Mouse (Mus musculus): ENCODE measurements around the gene Aknad1.

Aknad1 gene

DNA sequence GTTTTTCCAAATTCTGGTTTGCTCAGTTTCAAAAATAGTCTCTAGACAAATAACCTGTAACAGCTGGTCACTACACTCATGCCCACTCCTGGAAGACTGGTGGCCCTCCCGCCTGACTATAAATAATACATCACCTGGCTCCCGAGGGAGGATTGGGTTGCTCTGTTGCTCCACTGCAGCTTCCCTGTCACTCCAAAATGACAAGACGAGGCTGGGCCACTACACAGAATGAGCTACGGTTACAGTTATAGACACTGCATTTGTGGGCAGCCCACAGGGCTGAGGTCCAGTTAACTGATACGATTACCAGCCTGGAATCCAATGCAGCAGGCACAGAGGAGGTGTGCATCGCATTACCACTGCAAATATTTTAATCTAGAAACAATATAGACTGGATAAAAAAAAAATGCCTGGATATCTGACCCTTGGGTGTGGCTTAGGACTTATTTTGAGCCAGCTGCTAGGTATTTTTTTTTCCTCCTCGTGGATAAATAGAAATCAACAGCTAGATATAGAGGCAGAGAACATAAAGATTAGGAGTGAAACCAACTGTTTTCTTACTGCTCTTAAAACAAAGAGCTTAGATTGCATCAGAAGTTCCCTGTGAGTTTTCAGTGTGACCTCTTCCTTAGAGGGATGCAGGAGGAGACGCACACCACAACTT, at the start of gene Aknad1:
TSS of gene Aknad1 (plus strand) at position 614 of the 664 bp plus-strand sequence.
- DNase-seq (ENCODE audit: low read depth), result no peak

DNA sequence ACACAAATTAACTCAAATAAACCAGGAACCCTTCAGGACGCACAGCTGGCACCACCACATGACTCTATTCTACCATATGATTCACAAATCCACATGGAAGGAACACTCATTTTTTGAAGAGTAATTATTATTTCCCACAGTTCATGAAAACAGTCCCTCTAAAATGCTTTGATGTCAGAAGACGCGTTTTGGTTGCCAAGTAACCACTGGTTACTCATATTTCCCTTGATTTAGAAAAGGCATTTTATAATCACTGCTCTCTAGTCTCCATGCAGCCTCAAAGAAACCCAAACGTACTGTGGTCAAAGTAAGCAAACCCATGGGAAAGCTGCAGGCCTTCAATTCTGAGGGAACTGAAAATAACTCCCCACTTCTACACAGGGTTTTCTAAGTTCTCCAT, 49.5 kb upstream of the Aknad1 start:
- DNase-seq (ENCODE audit: low read depth), result no peak

DNA sequence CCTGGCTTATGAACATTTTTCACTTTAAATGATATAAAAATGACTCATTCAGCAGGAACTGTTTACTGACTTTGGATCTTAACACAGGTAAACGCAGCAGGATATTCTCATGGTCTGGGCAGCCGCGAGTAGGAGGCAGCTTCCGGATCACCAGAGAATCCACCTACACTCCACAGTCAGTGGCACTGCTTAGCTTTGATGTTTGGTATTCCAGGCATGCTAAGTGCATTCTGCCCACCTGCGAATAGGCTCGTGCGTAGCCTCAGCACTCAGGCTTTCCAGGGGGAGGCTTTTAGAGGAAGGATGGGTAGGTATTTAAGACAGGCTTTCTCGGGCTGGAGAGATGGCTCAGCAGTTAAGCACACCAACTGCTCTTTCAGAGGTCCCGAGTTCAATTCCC, 45.1 kb upstream of the Aknad1 start:
- no peak for DNase-seq (ENCODE audit: low read depth)

DNA sequence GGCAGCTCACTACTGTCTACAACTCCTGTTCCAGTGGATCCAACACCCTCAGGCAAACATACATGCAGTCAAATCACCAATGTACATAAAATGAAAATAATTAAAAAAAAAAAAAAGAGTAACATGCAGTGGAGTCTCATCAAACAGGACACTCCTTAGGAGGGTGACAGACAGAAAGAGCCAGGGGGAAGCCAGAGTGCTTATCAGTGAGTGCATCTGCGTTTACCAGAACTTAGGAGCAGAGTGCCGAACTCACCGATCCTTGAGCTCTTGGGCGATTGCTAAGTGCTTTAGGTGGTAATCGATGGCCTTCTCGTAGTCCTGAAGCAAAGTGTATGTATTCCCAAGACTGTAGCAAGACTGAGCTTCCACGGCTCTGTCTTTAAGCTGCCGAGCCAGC, 40.8 kb upstream of the Aknad1 start:
- DNase-seq (ENCODE audit: low read depth), result no peak

DNA sequence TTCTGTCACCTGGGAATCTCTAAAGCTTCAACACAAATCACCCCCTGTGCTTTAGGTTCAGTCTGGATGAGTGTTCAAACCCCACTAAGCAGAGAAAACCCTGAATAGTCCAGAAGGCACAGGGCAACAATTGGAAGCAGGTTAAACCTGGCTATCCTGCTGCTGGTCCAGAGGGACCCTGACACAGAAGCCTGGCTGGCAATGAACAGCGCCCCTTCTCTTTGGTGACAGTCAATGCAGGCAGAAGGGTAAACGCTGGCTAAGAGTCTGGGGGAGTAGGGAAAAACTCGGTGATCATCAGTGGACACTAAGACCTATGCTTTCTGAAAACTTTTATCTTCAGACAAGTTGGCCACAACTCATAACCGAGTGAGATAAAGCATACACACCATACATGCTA, 39.7 kb upstream of the Aknad1 start:
- DNase-seq (ENCODE audit: low read depth), result no peak

DNA sequence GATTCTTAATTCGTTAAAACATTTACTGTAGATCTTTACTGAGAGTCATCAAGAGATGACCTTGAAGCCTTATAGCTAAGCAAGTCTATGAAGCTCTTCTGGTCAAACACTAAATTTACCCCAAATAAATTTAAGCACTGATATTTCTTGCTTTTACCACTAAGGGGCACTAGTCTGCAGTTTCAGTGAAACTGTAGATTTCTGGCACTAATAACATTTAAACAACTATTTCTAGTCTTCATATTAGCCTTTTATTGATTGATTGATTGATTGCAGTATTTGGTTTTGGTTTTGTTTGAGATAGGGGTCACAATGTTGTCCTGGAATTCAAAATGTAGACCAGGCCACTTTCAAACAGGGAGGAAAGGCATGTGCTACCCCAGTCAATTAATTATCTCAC, 38.2 kb upstream of the Aknad1 start:
- DNase-seq (ENCODE audit: low read depth), result no peak

DNA sequence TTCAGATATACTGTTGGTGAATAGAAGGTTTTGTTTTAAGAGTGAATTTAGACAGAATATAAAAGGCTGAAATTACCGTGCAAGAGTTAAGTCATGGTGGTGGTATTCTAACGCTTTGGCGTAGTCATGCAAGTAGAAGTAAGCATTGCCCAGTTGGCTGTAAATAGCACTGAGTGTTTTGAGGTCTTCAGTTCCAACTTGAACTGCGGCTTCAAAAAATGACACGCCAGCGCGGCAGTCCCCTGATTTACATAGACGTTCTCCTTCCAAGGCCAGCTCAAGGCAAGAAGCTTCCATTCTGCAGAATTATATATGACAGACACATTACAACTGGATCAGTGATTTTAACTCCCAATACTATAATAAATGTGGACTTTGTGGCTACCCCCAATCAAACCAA, 36.7 kb upstream of the Aknad1 start:
- DNase-seq (ENCODE audit: low read depth), result no peak

DNA sequence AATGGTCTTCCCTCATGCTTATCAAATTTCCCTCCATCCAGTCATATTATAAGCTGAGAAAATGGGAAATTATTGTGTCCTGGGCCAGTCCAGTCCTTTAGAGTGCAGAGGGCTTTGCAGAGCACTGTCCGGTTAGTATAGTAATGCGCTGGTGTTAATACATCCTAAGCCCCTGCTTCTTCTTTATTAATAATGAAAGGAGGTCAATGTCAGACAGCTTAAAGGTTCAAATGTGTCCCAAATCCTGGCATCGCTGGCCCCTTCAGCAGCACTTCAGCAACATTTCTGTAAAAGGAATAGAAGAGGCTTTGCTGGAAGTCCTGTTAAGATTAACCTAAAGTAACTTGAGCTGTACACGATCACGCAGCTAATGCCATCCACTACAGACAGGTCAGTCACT, 28.2 kb upstream of the Aknad1 start:
- DNase-seq (ENCODE audit: low read depth), result no peak

DNA sequence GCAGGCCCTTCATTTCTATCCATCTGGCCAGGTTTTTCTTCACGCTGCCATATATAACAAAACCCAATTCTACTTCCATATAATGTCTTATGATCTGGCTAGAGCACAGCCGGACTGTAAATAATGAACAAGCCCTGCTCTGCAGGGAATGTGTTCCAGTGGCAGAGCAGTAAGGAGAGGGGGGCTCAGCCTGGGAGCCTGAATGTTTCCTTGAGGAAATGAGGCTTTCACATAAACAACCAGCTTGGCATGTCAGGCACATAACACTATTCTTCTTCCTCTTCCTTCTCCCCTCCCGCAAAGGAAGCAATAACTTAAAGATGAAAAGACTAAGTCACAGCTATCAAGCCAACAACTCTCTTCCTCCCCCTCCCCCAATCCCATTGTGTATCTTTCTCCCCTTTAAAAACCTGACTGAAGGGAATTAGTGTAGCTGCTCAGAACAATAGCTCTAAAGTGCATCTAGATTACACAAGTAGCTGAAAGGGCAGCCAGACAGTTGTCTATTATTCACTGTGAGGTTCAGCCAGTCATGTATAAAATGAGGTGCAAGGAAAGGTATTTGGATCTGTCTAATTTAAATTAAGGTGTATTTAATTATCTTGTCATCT, 26.3 kb upstream of the Aknad1 start:
- DNase-seq (ENCODE audit: low read depth), result no peak

DNA sequence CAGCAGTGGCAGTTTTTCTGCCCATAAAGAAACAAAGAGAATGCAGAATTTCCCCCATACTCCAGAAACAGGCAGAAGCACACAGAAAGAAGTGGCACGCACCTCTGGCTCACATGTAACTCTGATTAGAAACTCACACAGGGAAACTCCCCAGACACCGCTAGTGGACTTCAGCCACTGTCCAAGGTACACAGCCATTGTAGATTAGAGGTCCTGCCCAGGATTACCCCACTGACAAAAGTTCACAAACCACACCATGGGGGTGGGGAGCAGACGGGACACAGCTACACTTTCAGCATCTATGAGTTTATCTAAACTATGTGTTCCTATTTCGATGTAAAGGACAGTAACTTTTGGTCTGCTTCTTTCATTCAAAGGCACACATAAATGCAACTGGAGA, 24.6 kb upstream of the Aknad1 start:
- DNase-seq (ENCODE audit: low read depth), result no peak

DNA sequence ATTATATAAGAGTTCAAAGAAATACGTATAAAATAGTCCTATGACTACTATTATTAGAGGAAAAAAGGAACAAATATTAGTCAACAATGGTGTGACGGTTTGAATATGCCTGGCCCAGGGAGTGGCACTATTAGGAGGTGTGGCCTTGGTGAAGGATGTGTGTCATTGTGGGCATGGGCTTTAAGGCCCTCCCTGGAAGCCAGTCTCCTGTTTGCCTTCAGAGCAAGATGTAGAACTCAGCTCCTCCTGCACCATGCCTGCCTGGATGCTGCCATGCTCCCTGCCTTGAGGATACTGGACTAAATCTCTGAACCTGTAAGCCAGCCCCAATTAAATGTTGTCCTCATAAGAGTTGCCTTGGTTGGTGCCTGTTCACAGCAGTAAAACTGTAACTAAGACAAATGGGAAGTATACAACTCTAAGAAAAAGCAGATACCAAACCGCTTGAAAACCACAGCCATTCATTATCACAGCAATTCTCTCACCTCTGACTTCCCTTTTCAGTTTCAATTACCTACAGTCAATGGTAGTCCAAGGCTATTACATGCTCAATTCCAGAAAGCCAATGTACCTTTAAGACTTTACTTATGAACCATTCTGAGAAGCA, 21.5 kb upstream of the Aknad1 start:
- DNase-seq (ENCODE audit: low read depth), result no peak

DNA sequence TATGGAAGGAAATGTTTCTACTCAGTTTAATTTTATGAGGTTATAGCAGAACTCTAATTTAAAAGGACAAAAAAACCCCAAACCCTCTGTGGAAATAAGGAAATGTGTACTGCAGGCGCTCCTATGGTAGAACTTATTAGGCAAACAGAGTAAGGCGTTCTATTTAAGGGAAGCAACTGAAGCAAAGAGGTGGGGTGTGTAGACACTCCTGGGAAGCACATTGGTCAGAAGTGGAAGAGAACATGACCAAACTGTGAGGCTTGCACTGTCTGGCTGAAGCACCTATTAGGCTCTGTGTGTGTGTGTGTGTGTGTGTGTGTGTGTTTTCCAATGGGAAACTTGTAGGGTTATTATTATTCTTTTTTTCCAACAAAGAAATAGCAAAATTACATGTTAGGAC, 20.1 kb upstream of the Aknad1 start:
- no peak for DNase-seq (ENCODE audit: low read depth)

DNA sequence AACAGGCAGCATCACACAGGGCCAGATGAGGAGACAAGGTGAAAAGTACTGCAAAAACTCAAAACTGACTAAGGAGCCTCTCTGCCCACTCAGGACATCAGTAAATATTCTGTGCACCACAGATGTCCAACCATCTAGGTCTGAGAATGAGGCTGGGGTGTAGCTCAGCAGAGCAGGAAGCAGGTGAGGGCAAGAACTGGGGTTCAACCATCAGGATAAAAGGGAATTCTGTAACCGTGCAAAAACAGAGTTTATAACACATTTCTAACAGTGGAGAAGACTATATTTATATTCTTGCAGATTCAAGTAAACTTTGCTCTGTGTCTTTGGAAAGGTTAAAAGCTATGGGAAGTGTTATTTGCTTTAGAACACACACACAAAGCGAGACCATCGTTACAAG, 19.7 kb upstream of the Aknad1 start:
- DNase-seq (ENCODE audit: low read depth), result no peak

DNA sequence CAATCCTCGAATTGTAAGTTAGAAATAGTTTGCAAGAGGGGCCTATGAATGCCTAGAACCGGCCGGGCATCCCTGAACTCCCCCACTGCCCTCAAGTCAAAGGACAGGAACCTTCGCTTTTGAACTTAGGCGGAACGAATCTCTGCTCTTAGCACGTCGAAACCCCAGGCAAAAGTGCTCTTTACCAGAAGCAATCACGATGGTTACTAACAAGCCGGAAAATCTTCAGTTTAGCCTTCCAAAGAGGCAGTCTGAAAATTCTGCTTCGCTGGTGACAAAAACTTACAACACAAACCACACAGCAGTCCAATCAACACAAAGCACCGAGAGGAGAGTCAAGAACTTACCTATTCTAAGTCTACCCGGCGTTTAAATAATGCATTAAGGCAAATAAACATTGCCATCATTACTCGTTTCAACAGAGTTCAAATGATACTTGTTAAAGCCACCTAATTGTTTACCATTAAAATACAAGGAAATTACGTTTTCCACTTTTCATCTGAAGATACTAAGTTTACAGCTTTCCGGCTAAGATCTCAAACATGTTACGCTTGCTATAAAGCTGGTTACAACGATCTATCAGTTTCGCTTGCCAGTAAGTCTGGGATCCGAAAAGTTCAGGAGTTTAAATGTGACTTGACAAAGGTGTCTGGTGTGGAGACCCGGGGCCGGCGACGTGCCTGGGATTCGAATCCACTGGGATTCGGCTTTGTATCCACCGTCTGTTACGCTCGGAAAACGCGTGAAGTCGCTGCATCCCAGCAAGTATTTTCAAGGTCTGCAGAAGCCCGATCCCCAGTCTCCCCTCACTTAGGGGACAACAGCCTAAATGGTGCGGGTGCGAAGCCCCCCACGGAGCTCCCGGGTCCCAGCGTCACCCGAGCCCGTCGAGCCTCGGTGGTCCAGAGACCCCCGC, 18.1 kb upstream of the Aknad1 start:
- no peak for DNase-seq (ENCODE audit: low read depth)

DNA sequence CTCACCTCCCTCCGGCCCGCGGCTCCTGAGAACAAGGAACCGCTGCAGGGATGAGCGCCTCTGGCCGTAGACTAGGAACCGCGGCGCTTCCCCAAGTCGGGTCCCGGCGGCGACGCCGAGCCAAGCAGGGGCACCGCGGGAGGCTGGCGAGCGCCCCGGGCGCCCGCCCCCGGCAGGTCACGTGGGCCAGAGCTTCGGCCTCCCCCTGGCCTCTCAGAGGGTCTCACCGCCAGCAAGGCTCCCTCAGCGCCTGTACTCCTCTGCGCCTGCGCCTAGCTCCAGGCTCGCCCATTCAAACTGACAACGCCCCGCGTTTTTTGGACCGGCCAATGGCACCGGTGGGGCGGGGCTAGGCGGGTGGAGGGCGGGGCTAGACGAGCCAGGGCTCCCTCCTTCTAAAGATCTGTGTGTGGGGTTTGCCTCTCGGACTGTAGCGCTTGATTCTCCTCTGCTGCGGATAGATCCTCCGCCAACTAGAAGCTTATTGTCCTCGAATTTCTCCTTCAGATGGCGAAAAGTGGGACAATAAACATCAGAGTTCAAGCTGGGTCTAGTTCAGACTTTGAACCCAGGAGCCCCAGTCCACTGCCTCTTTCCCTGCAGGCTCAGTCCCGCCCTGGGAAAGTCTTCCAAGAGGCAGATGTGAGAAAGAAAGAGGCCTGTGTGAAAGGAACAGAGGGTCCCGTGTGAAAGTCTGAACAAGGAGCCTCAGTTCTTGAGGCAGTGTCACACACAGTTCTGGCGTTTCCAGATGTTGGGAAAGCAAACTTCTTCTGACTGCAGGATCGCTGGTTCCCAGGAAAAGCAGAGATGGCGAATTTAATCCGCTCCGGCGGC, 17.2 kb upstream of the Aknad1 start, which contains the start of gene Gpsm2:
TSS of gene Gpsm2 (minus strand) at position 274 of the 837 bp plus-strand sequence.
- peak; percentile 91 for DNase-seq (ENCODE audit: low read depth)

DNA sequence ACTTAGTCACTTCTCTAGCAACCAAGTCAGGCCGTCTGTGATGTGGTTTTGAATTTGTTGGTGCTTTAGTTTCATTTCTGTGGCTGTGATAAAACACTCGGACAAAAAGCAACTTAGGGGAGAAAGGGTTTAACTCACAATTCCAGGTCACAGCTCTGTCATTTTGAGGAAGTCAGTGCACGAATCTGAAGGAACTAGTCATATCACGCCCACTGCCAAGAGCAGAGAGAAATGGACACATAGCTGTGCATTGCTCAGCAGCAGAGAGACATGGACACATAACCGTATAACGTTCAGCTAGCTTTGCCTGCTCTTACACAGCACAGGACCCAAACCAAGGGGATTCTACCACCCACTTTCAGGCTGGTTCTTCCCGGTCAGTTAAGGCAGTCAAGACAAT, 13.0 kb upstream of the Aknad1 start:
- no peak for DNase-seq (ENCODE audit: low read depth)

DNA sequence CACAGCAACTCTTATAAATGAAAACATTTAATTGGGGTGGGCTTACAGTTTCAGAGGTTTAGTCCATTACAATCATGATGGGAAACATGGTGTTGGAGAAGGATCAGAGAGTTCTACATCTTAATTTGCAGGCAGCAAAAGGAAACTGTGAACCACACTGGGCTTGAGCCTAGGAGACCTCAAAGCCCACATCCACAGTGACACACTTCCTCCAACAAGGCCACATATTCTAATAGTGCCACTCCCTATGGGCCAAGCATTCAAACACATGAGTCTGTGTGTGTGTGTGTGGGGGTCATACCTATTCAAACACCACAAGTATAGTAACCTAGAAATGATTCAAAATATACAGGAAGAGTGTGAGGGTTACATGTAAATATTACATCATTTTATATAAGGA, 12.1 kb upstream of the Aknad1 start:
- no peak for DNase-seq (ENCODE audit: low read depth)

DNA sequence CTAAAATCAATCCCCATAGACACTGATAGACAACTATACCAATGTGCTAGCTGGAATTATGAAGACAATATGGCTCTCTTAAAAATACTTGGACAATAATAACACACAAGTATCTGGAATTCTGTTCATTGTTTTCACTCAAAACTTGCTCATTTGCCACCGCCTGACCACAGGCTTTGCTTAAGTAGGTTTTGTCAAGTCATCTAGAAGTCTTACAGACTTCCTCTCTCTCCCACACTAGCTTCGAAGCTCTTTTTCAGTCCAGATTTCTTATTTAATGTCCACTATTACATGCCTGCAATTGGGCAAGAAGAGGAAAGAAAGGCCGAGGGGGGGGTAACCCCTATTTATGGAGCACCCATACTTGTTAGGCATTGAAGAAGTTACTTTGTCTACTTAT, 11.7 kb upstream of the Aknad1 start:
- DNase-seq (ENCODE audit: low read depth), result no peak

DNA sequence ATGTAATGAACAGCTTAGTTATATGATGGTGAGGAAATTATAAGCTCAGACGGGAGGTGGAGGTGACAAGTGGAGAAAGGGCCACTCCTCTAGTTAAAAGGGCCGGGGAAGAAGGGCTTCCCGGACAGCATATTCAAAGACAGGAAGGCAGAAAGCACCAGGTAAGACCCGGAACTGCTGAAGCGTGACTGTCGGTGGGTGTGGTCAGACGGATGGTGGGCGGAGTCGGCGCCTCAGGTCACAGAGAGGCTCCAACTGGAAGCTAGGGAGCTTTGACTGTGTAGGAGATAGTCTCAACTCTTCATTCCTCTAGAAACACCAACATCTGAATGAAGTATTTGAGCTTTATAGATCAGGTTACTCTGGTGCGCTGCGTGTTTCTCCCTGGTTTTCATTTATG, 9.1 kb upstream of the Aknad1 start:
- DNase-seq (ENCODE audit: low read depth), result no peak

DNA sequence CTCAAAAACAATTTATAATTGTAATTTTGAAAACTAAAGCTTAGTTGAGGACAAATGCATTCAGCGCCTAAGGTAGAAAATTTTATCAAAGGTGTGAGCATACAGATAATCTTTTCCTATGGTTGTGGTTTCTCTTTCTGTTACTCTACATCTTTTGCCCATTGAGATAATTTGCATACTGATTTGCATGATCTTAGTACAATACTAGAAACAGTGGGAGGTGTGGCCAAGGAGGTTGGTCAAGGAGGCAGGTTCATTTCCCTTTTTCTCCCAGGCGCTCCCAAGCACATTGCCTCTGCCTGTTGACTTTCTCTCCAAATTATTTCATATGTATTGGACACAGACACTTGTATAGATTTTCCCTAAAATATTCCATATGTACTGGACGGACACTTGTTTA, 1.7 kb upstream of the Aknad1 start:
- DNase-seq (ENCODE audit: low read depth), result no peak

DNA sequence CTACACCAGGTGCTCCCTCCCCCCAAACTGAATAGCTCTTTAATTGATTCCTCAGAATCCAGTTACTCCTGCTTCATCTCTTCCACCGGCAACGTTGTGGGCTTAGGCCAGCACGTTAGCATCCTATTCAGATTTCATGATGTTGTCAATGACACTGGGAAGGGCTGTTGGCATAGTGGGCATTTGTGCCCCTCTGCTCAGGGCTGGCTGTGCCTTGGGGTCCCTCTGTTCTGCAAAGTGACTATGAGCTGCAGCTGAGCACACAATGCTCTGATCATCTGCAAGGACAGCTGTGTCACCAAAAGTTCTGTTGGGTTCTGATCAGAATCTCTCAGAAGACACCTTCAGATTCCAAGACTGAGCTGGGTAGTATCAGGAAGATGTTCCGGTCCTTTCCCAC, 4.6 kb downstream of the Aknad1 start:
- DNase-seq (ENCODE audit: low read depth), result no peak

DNA sequence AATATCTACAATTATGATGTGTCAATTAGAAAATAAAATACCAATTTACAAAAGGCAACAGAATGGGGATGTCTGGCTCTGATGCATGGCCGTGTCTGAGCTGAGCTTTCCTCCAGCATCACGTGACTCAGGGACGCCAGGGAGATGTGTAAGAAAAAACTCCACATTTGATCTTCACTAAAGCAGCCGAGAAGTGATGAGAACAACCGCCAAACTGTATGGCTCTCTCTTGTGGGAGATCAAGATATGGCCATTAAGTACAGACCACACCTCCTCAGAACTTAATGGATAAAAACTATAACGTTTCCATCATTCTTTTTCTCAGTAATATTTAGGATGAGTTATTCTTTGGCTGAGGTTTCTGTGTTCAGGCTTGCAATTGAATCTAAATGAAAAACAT, 11.6 kb downstream of the Aknad1 start:
- no peak for DNase-seq (ENCODE audit: low read depth)
